Mouse (Mus musculus) adrenal gland, postnatal 4 days (tissue): ENCODE measurements around the gene Arhgef19. TPM values are rescaled to one million over a fixed set of nuclear protein-coding genes. Genes with fewer than 3 reads are reported as not detected.

ENCODE experiments used
- DNase-seq, 2 experiments: peaks; one replicate each; pipeline ENCODE4 v3.0.0; 2021 to 2022; ENCODE audit warnings: low spot score in 2 of 2, mixed read lengths in 2 of 2
- total RNA-seq, 2 experiments: library from RNA; stranded (reverse); gene quantifications; 2 replicates each; pipeline ENCODE4 v1.2.3; 2021

Gene Arhgef19
- total RNA-seq, 2 experiments from 2014 or later: 37.5 to 39.2 TPM

DNA sequence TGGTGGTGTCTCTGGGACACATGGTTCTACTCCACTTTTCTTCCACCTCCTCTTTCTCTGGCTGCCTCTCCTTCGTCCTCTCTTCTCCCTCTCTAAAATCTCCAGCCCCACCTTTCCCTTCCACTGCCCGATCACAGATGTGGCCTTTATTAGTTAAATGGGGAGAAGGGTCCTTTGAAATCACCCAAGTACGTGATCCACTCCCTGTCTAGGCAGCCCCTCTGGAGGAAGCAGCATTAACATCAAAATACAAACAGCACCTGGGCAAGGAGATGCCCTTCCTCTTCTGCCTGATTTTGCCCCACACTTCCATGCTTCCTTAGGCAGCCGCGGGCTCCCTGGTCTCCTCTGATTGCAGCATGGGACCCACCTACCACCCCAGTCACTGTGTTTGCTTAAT is 43.3 kb downstream of the Arhgef19 start:
- no peak for DNase-seq

- no peak for DNase-seq
Observed at GRCm38 (mm10) chr4:141283176-141283878, 44.0 kb downstream of the Arhgef19 start.

DNA sequence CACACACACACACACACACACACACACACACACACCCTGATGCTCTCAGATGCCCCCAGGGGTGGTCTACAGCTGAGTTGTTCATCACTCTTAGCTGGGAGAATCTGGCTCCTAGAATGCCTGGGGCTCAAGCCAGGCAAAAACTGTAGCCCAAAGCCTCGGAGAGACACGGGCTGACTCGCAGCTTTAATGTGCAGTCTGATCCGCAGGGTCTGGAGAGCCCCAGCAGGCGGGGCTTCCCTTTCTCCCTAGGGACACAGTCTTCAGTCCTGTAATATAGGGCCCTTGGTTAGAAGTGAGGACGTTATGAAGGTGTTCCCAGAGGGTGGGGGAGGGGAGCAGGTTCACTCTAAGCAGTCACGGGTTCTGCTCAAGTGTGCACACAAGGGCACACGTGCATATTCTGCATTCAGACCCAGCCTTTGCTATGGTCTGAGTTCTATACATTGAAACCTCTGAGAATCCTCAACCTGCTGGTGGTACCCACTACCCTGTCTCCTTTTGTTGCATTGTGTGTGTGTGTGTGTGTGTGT is 44.6 kb downstream of the Arhgef19 start:
- no peak for DNase-seq

DNA sequence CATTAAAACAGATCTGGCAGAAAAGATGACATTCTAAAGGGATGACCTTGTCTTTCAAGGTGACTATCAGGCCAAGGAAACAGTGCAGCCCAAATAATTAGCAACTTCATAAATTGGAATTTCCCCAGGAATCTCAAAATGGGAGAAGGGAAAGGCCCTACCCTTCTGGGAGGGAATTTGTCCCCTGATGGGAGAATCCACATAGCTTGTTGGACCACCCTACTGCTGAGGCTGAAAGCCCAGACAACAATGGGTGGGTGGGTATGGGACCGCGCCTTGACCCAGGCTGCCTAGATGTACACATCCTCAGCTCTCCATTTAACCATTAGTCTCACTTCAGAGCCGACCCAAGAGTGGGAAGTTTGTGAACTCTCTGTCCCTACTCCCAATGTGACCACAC is 45.2 kb downstream of the Arhgef19 start:
- DNase-seq: no peak

DNA sequence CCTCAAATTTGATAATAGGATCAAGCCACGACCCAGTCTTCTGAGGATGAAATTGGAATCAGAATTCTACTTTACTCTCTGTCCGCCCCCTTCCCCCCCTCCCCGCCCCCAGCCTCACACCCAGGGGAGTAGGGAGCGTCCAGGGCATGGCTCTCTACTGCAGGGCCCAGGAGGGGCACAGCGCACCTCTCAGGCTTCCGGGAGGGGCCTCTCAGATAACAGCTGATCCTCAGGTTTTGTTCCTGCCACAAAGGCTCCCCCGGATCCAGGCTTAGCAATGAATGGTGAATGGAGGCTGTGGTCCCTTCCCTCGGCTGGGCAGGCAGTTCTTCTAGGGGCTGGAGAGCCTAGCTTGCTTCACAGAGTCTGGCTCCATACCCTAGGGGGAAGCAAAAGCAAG is 45.8 kb downstream of the Arhgef19 start:
- DNase-seq: no peak

- DNase-seq: no peak
Observed at GRCm38 (mm10) chr4:141286860-141287517, 47.7 kb downstream of the Arhgef19 start.

DNA sequence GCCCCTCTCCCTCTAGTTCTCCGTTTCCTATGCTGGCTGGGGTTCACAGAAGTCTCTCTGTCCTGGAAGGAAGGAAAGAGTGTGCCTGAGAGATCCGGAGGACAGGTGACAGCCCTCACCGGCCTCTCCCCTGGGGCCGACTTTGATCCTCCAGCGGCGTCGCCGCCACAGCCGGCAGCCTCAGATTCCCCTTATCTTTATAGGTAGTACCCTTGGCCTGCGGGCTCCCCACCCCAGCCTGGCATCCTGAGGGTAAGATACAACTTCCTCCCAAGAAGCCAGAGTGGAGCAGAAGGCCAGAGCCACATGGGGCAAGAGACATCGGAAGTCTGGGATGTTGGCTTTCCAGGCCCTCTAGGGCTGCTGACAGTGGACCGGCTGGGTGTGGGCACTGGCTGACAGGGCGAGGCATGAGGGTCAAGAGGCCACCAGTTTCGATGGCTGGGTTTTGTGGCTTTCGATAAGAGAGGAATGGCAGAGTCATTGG is 48.3 kb downstream of the Arhgef19 start:
- DNase-seq: no peak

- DNase-seq: no peak
Observed at GRCm38 (mm10) chr4:141288152-141288551, 48.9 kb downstream of the Arhgef19 start.

DNA sequence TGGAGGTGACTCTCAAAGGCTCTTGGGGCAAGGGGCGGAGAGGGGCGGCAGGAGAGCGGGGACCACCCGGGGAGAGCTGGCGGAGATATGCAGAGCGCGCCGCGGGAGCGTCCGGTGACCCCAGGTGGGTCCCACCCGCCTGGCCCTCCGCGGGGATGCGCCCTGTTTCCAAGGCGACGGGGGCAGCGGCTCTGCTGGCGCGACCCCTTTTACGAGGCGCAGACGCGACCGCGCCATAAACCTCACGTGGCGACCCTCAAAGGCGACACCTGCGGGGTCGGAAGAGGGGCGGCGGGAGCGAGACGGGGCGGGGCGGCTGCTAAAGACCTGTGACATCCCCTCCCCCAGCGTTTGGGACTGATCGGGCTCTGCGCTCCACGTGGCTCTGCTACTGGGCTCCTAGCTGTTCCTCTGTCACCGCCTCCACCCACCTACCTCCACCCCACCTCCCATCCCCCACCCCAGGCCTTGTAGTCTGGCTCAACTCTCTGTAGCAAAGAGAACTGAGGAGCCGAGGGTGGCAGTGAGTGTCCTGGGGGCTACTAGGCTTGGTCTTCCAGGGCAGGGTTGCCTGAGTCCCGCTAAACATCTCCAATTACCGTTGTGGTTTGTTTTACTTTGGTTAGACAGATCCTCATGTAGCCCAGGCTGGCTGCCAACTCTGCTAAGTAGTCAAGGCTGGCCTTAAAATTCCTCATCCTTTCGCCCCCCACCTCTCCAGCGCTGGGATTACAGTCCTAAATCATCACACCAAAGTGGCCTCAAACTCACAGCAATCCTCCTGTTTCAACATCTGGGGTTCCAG is 52.5 kb downstream of the Arhgef19 start:
- DNase-seq: no peak

GRCm38 (mm10) chr4:141295774-141296186 is 56.5 kb downstream of the Arhgef19 start:
- DNase-seq: no peak

GRCm38 (mm10) chr4:141297934-141298333 is 58.6 kb downstream of the Arhgef19 start:
- DNase-seq: no peak

GRCm38 (mm10) chr4:141299356-141299755 is 60.1 kb downstream of the Arhgef19 start:
- DNase-seq: no peak

GRCm38 (mm10) chr4:141300196-141300595 is 60.9 kb downstream of the Arhgef19 start:
- DNase-seq: no peak

DNA sequence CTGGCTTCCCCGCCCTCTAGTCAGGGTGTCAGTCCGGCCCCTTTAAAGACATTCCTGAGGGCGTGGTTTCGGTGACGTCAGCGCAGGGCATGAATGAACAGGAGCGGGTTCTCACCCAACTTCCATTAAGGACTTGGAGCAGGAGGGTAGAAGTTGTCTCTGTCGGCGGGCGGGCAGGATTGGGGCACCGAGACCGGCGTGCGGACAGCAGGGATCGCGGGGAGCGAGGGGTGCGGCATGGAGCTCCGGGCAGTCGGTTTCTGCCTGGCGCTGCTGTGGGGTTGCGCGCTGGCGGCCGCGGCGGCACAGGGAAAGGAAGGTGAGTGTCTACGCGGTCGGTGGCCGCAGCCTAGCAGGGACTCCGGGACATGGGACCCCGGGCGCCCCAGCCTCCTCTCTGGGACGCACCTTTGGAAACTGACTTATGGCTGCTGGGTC is 61.8 kb downstream of the Arhgef19 start, which contains the start of gene Epha2:
Gene Epha2, plus strand, starts transcription at position 125 of the 438 bp plus-strand sequence.
- DNase-seq: peak; percentile 63 to 78

DNA sequence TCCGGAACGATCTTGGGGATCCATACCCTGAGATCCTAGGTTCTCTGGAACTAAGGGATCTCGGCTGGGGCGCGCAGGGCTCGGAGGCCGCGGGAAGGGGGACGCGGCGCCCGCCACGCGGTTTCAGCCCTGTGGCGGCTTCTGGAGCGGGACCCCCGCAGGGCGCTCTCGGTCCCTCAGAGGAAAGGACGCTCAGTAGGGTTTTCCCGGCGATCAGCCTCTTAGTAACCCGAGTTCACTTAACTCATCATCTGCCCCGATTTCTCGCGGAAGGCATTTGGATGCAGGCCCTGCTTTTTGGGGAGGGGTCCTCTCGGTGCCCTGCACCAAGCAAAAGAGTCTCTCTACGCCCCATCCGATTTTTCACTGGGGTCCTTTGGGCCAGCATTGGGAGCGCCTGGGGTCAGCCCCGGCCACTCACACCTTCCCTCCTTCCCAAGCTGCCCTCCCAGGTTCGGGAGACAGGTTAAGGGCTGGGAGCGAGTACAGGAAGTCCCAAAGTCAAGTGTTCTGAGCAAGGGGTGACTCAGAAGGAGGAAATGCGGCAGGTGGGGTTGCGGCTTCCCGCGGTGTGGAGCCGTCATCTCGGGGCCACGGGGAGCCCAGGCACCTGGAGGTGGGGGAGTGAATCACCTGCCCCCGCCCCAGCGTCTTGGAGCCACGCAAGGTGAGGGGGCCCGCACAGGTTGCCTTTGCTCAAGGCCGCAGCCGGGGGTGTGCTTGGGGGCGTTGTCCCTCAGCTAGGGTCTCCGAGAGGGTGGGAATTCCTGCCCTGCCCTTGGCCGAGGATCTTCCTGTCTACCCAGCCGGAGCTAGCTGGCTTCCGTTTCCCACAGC is 62.5 kb downstream of the Arhgef19 start:
- no peak for DNase-seq

DNA sequence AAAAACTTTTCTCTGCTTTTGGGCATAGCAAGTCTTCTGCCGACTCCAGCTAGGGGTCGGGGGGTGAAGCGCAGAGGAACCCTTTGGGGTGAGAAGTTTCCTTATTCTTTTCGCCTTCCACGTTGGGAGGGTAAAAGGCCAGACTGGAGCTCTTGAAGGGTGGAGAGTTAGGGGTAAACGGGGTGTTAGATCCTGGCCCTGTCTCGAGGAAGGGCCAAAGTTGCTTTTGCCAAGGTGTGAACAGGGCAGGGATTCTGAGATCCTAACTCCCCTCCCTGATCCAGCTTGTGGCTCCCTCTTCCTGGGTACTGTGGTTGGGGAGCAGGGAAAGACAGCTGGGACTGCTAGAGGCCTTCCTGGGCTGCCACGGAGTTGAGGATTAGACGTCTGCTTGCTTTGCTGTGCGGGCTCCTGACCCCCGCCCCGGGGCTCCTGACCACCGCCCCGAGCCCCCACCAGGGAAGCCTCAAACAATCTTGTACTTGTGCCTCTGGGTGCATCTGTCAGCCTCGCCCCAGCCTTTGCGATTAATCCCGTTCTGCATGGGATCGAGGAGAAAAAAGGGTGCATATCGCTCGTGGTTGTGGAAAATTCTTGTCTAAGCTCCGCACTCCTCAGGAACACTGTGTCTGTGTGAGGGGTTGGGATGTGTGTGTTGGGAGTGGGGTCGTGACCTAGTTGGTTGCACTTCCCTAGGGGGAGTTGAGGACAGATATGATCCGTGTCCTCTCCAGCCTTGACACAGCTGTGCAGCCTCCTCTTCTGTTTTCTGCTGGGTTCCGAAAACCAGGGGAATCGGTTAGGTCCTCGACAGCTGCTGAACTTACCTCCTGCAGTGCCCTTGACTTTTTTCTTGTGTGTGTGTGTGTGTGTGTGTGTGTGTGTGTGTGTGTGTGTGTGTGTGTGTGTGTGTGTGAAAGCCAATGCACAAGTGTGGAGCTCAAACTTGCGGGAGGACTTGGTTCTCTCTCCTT is 63.4 kb downstream of the Arhgef19 start:
- DNase-seq: no peak

DNA sequence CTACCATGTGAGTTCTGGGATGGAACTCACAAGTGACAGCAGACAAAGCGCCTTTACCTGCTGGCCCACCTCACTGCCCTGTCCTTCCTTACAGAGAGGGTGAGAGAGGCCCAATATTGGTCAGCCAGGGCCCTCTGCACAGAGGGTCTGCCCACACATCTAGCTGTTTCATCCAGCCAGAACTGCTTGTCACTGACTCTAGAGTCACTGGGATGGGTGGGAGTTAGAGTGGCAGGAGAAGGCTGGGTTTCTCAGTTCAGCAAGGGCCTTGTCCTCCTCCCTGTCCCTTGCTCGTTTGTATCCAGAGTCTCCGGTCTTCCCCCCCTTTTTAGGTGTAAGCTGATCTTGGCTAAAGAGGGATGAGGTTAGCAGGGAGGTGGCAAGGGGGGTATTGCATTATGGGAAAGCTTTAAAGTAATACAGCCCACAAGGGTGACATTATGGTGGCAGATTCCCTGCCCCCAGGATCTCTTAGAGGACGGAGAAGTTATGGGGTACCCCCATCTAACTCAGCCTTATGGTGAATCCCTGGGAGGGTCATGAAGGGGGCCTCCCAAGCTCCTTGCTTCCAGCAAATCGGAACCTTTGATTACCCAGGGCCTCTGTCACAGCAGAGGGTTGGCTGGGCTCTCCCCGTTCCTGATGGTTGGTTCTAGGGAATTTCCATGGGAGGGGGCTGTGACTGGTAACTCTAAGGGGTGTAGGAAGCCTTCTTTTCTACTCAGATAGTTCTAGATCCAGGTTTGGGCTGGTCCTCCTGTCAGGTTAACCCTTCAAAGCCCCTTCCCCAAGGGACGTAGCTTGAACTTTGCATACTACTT is 64.3 kb downstream of the Arhgef19 start:
- DNase-seq: no peak

DNA sequence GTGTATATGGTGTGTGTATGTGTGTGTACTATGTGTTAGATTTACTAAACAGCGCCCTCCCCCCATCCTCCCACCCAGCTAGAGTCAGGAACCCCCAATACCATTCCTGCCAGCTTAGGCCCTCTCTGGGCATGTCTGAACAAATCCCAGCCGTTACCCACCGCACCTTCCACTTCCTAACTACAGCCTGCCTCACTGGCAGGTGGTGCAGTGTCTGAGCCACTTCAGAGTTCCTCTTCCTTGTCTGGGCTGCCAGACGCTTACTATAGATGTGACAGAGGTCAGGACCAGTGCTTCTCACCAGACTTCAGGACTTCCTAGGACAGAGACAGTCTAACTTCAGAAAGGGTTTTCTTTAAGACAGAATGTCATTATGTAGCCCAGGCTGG is 64.9 kb downstream of the Arhgef19 start:
- DNase-seq: no peak
